In genomic region chr12:19193041-19193440, GRCm38 (mm10) we compare ENCODE assay signal across 3 mouse cellular contexts.
DNase-seq lines count a peak whose midpoint lies in the region.

No protein-coding gene starts in this region.

- DNase-seq in ES-CJ7 (ENCODE audit: low read depth, low spot score) (peak; percentile 23), R1 (ENCODE audit: low read depth, low spot score) (peak; percentile 83), ZHBTc4 (ENCODE audit: low read depth, low spot score) (peak; percentile 58)

Comparison
In these comparisons a context has a peak if more than half of its experiments do, and no peak if none do; other contexts are left out.
1. DNase-seq: peak in every context shown above with its lines; median percentile 83 in R1; 58 in ZHBTc4; 23 in ES-CJ7.